Mouse (Mus musculus): ENCODE results near the gene Itga7. TPM values are rescaled to one million over a fixed set of nuclear protein-coding genes. Genes with fewer than 3 reads are reported as not detected.

Itga7 gene
- 10 to 100 TPM in 2 of 4 experiments, 1 to 10 TPM in 2; 9.6 to 27.4 (median 11.8) TPM for total RNA-seq (2022)

DNA sequence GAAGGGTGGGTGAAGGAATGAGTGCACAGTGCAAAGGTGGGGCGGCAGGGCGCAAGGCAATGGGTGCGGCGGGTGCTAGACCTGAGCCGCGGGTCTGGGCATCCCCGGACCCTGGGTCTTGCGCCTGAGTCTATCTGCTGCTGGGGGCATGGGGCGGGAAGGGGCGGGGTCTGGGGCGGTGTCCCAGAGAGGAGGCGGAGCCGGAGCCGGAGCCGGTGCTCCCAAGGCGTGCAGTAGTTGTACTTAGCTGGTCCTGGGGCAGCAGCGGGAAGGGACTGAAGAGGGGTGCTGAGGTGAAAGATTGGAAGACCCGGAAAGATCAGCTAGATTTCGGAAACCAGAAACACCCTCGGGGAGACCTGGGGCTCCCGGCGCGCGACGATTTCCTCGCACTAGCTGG is at the start of gene Itga7:
Itga7 (plus strand) TSS at position 245 of the 400 bp plus-strand sequence.
- DNase-seq, result no peak

GRCm38 (mm10) chr10:128888941-128889827 is 44.4 kb upstream of the Itga7 start:
- no peak for DNase-seq

GRCm38 (mm10) chr10:128889846-128890245 is 43.8 kb upstream of the Itga7 start:
- DNase-seq, result no peak

DNA sequence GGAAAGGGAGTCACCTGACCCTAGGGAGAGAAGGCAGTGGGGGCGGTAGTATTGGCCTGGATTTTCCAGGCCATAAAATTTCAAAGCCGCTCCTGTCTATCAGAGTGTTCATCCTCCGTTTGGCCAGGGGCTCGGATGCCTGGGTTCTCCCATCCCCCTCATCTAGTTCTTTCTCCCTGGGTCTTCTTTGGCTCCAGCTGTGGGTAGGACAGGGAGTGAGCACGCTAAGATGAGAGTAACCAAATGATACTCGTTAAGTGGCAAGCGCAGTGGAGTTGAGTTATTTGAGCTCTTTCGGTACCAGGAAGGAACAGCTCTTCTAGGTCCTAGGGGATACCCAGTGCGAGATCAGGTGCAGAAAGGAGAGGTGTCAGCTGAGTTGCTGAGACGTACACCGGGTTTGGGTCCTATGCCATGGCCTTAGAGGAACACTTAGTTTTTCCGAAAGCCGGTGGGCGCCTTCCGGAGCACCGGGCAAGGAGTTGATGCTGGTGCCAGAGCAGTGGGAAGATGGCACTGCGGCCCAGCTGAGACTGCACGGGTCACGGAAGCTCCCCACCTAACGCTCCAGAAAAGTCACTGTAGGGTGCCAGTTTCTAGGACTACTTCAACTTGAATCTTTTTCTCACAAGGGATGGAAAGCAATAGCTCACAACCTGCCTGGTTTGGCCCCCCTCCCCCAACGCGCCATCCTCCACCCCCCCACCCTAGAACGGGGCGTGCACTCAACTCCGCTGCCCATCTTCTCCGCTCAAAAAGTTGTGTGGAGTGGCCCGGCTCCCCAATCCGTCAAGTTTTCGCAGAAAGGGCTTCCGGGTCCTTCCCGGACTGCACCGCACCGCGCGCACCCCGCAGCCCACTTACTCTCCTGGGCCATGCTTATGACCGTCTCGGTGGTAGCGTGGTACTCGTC is 43.0 kb upstream of the Itga7 start:
- no peak for DNase-seq

- DNase-seq, result no peak
Measured at GRCm38 (mm10) chr10:128891296-128892094, 42.1 kb upstream of the Itga7 start, which contains the start of gene Gdf11. Gene Gdf11, minus strand, starts transcription at chr10:128891718.

GRCm38 (mm10) chr10:128892246-128892645 is 41.4 kb upstream of the Itga7 start:
- DNase-seq, result no peak

GRCm38 (mm10) chr10:128895437-128895836 is 38.2 kb upstream of the Itga7 start:
- no peak for DNase-seq

- DNase-seq, result no peak
Measured at GRCm38 (mm10) chr10:128895952-128896693, 37.5 kb upstream of the Itga7 start.

GRCm38 (mm10) chr10:128896807-128897206 is 36.8 kb upstream of the Itga7 start:
- DNase-seq, result no peak

- no peak for DNase-seq
Measured at GRCm38 (mm10) chr10:128897501-128897900, 36.1 kb upstream of the Itga7 start.

- no peak for DNase-seq
Measured at GRCm38 (mm10) chr10:128899759-128900490, 33.7 kb upstream of the Itga7 start.

DNA sequence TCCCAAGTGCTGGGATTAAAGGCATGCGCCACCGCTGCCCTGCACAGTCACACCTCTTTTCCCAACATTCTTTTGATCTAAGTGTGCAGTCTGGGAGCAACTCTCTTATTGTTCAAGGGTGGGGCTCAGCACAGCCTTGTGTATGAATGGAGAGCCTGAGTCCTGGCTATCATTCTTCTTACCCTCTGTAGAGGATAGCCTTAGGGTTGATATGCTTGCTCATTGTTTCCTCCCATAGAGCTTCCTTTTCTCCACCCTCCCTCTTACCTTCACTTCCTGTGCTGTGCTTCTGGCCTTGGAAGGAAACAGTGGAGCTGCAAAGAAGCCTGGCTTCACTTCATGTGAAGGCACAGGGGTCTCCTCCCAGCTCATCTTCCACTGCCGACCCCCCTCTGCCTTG is 32.9 kb upstream of the Itga7 start, which contains the start of gene Cd63:
Cd63 (plus strand) TSS at position 292 of the 400 bp plus-strand sequence.
- no peak for DNase-seq

DNA sequence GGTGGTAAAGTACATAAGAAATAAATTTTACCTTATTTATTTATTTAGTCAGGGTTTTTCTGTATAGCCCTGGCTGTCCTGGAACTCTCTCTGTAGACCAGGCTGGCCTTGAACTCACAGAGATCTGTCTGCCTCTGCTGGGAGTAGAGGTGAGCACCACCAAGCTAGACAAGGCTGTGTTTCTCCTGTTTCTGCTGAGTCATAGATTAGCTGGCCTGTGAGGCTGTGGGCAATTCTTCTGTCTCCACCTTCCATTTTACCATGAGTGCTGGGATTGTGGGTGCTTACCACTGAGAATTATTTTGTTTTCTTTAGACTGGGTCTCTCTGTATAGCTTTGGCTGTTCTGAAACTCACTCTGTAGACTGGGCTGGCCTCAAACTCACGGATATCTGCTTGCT is 32.2 kb upstream of the Itga7 start:
- no peak for DNase-seq

DNA sequence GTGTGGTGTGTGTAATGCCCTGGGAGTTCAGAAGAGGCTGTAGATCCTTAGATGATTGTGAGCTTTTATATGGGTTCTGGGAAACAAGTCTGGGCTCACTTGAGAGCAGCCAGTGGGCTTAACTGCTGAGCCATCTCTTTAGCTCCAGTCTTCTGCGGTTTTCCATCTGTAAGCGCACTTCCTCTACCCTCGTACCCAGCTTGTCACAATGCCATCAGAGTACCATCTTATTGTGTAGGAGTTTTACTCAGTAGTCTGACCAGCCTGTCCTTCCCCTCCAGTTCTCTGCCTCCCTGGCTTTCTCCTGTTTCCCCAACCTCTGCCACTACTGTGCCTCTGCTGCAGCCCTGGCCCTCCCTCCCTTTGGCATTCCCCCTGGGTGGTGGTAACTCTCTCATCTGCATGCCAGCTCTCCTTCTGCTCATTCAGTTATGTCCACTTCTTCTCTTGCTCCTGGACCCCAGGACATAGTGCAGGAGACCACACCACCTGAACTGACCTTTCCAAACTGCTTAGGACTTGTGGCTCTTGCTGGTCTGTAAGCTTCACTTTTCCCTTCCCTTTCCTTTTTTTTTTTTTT is 31.1 kb upstream of the Itga7 start:
- no peak for DNase-seq

DNA sequence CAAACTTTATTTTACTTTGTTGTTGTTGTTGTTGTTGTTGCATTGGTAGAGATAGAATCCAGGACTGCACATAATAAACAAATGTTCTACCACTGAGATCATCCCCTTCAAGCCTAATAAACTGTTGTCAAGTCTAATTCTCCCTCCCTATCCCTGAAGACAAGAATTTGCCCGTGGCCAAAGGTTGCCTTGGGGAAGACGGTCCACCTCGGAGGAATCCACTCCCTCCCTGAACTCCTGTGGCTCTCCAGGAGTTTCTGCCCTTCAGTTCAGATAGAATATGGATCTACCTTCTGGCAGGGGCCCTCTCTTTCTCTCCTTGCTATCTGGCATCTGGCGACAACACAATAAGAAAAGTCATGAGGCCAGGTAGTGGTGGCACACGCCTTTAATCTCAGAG is 28.8 kb upstream of the Itga7 start:
- no peak for DNase-seq

- DNase-seq, result no peak
Measured at GRCm38 (mm10) chr10:128908778-128909448, 24.7 kb upstream of the Itga7 start.

DNA sequence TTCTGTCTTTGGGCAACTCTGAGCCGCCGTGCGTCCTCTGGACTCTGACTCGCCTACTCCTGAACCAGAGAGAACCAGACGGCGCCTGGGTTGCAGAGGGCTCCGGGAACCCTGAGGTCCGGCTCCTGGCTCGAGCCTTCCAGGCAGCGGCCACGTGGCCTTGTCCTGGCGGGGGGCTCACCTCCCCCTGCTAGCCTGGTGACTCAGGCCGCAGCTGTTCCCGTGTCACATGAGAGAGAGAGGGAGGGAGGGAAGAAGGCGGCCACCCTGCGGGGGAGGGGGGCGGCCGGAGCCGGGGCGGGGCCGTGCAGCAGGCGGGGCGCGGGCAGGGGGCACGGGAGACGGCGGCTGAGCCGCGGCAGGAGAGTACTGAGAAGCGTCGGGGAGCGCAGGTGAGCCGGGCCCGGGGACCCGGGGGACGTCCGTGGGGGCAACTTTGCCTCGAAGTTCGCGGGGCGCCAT is 24.0 kb upstream of the Itga7 start:
- DNase-seq, result peak; percentile 91

- DNase-seq, result peak; percentile 54
Measured at GRCm38 (mm10) chr10:128910066-128910841, 23.4 kb upstream of the Itga7 start.

GRCm38 (mm10) chr10:128911430-128911829 is 22.2 kb upstream of the Itga7 start:
- no peak for DNase-seq

Measured in adrenal gland, adult 8-10 months (tissue).